Mouse (Mus musculus): ENCODE results near the gene Olfr156. TPM values are rescaled to one million over a fixed set of nuclear protein-coding genes. Genes with fewer than 3 reads are reported as not detected.
"Not testable (repeated sequence)": the region's sequence is repeated elsewhere in the genome, so short reads cannot be mapped to it uniquely, and the experiment has no call there.

Gene Olfr156
- not detected for total RNA-seq (2021)
- long read RNA-seq, experiment 1 = 0 reads
- long read RNA-seq, experiment 2 = 0 reads

DNA sequence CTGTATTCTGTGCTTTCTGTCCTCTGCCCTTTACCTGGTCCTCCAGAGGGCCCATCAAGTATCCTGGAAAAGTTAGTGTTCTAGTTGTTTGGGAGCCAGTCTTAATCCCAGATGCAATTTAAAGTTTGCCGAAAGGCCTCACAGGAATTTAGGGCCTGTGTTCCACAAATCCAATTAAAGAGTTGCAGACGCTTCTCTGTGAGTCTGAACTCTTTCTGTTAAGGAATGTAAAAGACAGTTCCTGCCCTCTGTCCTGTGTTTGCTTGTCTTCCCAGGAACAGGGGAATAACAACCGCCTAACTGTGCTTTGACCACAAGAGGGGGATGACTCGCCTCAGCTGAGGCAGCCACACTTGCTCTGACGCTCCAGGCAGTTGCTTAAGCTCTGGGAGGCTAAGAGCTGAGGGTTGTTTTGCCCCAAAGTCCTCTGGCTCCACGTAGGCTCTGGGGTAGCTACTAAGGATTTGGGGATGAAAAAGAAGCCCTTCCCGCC, at the start of gene Olfr156:
Gene Olfr156 (minus strand): TSS at position 51 of the 493 bp plus-strand sequence.
- DNase-seq = no peak
- intact Hi-C loops (cut with DNase I) = no loop called here

DNA sequence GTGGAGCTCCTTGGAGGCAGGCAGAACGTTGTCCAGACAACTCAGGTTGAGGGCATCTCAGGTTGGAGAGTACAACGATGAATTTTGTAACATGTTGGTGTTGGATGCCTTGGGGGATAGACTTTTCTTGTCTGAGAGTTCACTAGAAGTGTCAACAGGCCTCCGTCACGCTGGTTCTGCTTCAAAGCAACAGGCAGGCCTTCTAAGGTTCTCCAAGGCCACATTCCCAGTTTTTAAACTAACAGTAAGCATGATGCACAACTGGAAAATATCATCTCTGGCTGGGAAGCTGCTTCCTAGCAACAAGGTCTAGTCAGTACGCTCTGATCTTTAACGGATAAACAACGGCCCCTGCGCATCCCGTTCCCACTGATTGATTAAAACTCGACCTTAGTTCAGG, 46.1 kb upstream of the Olfr156 start:
- intact Hi-C loops (cut with DNase I) = loop anchor here (10.0 kb wide), 1 partner anchor 235 kb away; the partner anchor contains the start of gene Npr2
- DNase-seq = no peak

DNA sequence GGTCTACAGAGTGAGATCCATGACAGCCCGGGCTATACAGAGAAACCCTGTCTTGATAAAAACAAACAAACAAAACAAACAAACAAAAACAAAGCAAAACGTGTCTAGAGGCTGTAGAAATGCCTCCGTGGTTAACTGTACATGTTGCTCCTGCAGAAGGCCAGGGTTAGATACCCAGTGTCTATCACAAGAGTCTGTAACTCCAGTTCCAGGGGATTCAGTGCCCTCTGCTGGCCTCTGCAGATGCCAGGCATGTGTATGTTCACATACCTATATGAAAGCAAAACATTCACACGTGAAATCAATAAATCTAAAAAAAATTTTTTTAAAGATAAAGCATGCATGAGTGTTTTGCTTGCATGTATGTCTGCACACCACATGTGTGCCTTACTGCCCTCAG, 39.6 kb upstream of the Olfr156 start:
- intact Hi-C loops (cut with DNase I) = loop anchor here (10.0 kb wide), 1 partner anchor 228 kb away; the partner anchor contains the start of gene Npr2
- no peak for DNase-seq

DNA sequence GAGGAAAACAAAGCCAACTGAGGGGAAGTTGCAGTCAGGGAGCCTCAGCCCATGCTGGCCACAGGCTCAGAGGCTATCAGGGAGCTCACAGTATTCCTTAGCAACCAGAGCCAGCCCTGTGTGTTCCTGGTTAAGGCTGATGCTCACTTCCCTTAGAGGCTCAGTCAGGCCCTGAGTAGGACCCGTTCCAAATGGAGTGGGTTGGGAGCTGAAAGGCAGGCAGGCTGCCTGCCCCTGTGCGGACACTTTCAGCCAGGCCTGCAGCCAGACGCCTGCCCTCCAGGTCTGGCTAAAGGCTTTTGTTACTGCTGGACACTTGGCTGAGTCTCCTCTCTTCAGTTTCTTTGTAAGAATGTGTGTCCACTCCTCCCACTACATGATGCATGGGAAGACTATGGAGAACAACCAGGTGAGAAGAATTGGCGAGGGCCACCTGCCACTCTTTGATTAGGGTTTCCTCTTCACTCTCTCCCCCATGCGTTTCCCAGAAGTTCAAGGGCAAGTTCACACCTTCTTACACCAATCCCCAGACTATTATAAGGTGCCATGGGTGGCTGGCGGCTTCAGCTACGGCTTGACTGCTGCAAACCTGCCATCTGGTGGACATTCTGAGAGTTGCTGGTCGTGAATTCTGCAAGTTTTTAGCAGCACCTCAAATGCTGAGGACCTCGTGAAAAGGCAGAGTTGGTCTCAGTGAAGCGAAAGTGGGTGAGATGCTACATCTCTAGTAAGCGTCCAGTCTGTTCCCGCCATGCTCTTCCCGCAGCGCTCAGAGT, 37.2 kb upstream of the Olfr156 start:
- DNase-seq = peak; percentile 38 to 48
- intact Hi-C loops (cut with DNase I) = loop anchor here (1.0 to 10.0 kb wide), 2 partner anchors 116 to 226 kb away; partner anchors contain the start of gene Npr2

DNA sequence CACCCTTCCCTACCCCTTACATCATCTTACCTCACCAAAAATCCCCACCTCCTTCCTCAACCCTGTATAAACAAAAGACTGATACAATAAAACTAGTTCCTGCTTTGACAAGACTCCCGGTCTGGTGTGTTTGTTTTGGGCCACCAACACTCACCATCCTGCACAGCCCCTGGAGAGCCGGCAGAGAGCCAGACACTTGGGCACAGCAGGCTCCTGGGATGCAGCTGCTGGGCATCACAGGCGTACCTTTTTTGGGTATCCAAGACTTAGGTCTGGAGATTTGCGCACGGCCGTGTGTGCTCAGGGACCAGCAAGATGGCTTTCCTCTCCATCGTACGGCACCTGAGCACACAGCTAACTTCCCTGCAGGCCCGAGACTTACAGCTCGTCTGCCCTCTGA, 36.2 kb upstream of the Olfr156 start:
- intact Hi-C loops (cut with DNase I) = loop anchor here (2.0 to 10.0 kb wide), 2 partner anchors 99 to 225 kb away; partner anchors contain the start of gene Npr2
- no peak for DNase-seq

DNA sequence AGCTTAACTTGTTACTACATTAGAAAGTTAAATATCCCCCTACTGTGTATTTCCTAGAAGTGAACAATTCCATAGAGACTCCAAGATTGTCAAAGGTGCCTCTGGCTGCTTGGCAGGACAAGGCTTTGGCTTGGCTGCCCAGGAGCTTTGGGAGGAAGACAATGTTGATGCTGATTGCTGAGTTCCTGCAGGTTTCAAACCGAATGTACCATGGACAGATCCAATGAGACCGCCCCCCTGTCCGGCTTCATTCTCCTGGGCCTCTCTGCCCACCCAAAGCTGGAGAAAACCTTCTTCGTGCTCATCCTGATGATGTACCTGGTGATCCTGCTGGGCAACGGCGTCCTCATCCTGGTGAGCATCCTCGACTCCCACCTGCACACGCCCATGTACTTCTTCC, 30.4 kb upstream of the Olfr156 start:
- intact Hi-C loops (cut with DNase I) = no loop called here
- DNase-seq = no peak

DNA sequence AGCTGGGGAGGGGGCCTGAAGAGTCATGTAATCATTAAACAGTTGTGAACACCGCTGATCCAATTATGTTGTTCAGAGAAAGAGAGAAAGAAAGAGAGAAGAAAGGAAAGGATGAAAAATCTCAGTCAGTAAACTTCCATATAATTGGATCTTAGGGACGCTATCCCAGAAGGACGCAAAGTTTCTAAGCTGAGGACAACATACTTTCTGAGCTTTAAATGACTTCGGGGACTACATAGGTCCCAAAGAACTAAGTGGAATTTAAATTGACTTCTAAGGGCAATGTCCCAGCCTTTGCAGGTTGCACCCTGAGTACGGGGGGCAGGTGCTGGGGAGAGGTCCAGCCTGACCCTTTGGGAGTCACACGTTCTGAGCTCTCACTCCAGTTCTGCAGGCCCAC, 27.6 kb upstream of the Olfr156 start, which contains the start of gene Olfr155:
Gene Olfr155 (plus strand): TSS at position 301 of the 400 bp plus-strand sequence.
- no peak for DNase-seq
- intact Hi-C loops (cut with DNase I) = no loop called here

DNA sequence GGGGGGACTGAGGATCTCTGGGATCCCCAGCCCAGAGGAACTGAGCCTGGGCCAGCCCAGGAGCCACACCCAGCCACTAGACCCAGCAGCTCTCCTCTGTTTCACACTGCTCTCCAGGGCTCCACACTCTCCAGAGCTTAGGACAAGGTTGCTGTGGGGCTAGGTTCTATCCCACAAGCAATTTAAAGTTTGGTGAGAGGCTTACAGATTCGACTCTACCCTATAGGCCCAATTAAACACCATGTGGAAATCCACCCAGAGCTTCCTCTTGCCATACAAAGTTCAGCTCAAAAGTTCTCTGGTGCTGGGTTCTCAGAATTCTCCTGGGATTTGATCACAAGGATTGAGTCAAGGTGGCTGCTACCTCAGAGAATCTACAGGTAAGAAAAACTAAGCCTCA, 16.4 kb upstream of the Olfr156 start, which contains the start of gene Olfr157:
Gene Olfr157 (minus strand): TSS at position 101 of the 400 bp plus-strand sequence.
- DNase-seq = no peak
- intact Hi-C loops (cut with DNase I) = no loop called here

DNA sequence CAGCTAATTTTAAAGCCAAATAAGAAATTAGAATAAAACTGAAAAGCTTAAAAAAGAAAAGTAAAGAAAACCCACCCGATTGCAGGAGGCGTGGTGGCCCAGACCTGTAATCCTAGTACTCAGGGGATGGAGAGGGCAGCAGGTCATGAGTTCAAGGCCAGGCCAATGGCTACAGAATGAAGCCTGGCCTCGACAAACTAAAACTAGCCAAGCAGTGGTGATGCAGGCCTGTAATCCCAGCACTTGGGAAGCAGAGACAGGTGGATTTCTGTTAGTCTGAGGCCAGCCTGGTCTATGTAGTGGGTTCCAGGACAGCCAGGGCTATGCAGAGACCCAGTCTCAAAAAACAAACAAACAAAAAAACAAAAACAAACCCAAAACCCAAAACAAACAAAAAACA, 14.6 kb upstream of the Olfr156 start:
- no peak for DNase-seq

DNA sequence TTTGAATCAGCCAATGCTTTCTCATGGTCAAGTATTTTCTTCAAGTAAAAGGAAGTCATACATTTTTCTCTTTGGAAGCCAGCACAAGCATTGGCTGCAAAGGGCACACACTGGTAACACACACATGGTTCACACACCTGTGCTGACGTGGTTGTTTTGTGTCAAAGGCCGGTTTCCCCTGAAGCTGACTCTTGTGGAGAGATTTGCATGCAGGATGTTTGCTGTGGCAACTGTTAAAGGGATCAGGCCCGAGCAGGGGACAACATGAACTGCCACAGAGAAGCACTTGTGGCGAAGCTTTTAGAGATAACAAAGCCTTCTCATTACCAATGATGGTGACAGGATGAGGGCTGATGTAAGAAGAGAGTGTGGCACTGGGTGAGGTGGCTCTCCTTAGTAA, 11.1 kb upstream of the Olfr156 start:
- intact Hi-C loops (cut with DNase I) = no loop called here
- no peak for DNase-seq

More for the DNA sequence above, 14.6 kb upstream of the Olfr156 start:
- intact Hi-C loops (cut with DNase I) = no loop called here

DNA sequence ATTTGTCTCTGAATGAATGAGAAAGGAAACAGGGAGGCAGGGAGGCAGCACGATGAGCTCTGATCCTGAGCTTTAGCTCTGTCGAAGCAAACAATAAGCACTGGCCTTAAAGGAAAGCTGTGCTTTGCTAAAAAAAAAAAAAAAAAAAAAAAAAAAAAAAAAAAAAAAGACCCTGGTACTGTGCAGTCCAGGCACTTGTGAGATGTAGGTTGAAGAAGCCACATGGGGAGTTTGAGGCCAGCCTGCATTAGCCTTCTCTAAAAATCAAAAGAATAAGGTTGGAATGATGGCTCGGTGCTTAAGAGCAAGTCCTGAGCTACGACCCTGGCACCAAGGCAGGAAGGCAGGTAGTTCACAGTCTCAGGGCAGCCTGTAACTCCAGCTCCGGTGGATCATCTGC, 10.1 kb upstream of the Olfr156 start:
- DNase-seq = no peak
- intact Hi-C loops (cut with DNase I) = no loop called here

DNA sequence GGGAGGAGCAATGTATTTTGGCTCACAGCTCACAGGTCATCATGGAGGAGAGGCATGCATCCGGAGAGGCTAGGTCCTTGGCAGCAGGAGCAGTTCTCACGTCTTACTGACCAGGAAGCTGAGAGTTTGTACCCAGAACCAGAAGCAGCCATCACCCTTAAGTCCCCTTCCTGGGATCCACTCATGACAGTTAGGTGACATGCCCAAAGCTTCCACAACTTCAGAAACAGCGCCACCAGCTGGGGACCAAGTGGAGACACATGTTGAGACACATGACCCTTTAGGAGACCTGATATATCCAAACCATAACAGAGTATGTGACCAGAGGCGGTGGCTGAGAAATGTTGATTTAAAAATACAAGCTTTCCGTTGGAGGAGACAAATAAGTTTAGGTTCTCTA, 8.3 kb upstream of the Olfr156 start:
- DNase-seq = no peak
- intact Hi-C loops (cut with DNase I) = no loop called here

DNA sequence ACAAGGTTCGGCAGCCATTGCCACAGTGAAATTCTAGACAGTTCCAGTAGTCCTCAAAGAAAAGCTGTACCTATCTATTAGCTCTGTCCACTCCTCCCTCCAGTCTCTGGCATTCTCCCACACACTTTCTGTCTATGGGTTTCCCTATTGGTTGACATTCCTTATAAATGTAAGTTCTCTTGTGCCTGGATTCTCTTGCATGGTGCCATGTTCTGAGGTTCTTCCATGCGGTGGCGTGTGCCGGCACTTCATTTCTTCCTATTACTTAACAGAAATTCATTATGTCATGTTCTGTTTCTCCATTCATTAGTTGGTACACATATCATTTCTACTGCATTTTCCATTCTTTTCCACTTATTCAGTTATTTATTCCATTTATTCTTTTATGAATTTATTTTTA, 5.1 kb upstream of the Olfr156 start:
- intact Hi-C loops (cut with DNase I) = no loop called here

DNA sequence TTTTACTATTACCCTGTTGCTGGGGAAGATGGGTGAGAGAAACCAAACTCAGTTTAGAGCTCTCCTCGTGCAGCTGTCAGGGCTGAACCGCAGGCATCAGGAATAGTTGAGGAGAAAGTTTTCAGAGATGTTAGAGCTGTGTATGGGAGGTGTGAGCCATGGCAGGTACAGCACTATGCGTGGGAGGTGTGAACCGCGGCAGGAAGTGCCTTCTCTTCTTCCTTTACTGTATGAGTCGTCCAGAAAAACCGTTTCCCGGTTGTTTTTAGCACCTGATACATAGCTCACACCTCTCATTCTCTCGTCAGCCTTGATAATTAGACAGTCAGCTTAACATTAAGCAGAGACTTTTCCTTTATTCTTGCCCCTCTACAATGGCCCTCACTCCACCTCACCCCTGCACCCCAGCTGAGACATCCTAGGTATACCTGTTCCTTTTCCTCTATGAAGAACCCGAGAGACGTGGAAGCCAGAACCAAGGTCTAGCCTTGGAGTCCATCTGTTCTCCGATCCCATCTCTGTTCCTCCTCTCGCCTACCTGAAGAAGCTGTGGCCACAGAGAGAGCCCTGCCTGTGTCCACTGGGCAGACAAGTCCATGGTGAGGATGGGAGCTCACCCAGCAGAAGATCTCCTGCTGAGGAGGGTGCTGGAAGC, 672 bp downstream of the Olfr156 start:
- no peak for DNase-seq
- intact Hi-C loops (cut with DNase I) = no loop called here

More for the DNA sequence above, 5.1 kb upstream of the Olfr156 start:
- no peak for DNase-seq

DNA sequence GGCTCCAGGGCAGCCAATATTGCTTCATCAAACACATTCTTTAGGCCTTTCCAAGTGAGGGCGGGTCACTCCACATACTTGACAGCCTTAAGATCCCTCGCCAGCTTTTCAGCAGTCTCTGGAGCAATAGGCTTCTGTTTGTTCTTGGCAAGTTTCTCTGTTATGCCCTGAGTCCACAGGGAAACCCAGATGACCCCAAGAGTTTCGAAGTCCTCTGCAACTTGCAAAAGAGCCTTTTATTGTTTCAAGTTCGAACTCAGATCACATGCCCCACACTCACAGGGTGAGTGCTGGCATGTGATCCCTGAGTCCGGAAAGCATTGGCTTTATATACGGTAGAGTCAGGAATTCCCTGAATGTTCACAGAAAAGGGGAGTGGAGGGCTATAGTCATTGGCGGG, 24.8 kb downstream of the Olfr156 start:
- intact Hi-C loops (cut with DNase I) = no loop called here
- DNase-seq = no peak

DNA sequence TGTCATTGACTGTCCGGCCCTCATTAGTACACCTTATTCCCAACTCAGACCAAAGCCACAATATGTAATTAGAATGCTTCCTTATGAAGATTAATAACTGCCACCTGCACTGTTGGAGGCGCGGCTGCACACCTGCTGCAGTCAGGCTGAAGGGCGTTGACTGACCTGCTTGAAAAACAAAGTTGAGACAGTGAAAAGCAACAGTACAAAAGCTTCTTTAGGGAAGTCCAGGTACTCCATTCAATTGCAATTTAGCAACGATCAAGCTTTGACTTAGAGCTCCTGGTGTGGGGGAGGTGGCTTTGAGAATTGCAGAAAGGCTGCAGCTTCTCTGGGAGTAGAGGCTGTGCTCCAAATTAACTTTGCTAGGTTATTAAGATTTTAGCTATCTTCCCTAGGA, 27.9 kb downstream of the Olfr156 start:
- DNase-seq = not testable (repeated sequence)

DNA sequence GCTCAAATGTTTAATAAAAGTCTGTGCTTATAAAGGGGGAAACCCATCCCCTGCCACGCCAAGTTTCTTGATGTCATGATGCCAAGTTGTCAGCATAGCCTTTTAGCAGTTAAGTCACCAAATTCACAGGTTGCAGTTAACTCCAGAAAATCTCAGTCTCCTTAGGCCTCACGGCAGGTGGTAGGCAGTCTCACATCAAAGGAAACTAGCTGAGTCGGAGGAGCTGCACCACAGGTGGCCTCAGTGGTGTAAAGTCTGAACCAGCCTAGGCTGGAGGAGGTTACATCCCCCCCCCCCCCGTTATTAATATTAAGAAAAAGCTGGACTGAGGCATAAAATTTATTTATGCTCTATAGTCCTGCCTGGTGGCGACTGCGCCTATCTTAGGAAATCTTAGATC, 28.4 kb downstream of the Olfr156 start:
- intact Hi-C loops (cut with DNase I) = no loop called here
- no peak for DNase-seq

More for the DNA sequence above, 27.9 kb downstream of the Olfr156 start:
- intact Hi-C loops (cut with DNase I) = not testable (repeated sequence)

DNA sequence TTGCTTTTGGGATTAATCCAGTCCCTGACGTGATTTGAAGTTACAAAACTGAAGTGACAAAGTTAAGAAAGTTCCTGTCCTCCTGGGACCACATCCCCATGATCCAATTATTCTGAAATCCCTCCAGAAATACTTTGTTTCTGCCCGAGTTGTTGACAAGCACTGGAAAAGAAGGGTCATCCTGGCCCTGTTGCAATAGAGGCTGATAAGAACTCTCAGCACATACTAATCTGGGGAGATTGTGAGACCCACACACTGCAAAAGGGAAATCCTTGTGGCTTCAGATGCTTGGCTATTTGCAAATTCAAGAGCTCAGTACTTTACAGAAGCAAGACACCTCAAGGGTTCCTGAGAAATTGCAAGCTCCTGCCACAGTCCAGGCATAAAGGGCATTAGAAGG, 51.4 kb downstream of the Olfr156 start:
- no peak for DNase-seq
- intact Hi-C loops (cut with DNase I) = no loop called here

DNA sequence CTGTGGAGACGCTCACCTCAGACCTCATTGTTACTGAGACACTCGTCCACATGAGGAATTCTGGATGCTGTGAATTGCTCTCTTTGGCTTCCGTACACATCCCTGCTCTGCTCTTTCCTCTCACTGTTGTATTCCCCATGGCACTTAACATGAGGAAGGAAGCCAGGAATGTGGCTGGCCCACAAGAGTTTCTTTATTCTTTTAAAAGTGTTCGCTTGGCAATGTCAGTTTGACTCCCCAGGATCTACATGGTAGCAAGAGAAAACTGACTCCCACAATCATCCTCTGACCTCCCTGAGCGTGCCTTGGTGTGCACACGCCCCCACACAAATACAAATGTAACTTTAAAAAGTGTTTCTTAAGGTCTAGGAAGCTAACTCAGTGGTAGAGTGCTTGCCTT, 52.1 kb downstream of the Olfr156 start:
- DNase-seq = no peak
- intact Hi-C loops (cut with DNase I) = no loop called here

DNA sequence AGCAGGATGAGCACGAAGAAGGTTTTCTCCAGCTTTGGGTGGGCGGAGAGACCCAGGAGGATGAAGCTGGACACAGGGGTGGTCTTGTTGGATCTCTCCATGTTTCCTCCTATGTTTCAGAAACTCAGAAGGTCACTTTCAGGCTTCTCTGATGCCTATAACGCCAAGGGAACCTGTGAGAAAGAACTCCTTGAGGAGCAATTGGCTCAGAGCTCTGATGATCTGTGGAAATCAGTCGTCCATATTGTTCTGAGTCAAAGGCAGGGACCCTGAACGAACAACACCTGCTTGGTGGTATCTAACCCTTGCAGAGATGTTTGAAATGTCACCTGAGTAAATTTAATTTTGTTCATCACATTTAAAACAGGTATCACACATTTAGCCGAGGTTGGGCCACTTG, 52.8 kb downstream of the Olfr156 start, which contains the start of gene Olfr159:
Gene Olfr159 (minus strand): TSS at position 101 of the 400 bp plus-strand sequence.
- intact Hi-C loops (cut with DNase I) = no loop called here
- DNase-seq = no peak

Measured in gastrocnemius, postnatal 36 days (tissue).